Mouse (Mus musculus): ENCODE measurements around the gene Gm20388.
A peak's percentile ranks its signal among the peaks of the same experiment; 100 is the strongest.

Gm20388 gene

GRCm38 (mm10) chr8:121164017-121164469, 1253.4 kb downstream of the Gm20388 start:
- no peak for DNase-seq (ENCODE audit: low spot score)

- no peak for DNase-seq (ENCODE audit: low spot score)
These were observed 1257.4 kb downstream of the Gm20388 start for GRCm38 (mm10) chr8:121168033-121168432.

GRCm38 (mm10) chr8:121170116-121170515, 1259.5 kb downstream of the Gm20388 start:
- DNase-seq (ENCODE audit: low spot score): no peak

GRCm38 (mm10) chr8:121170626-121171552, 1260.2 kb downstream of the Gm20388 start:
- no peak for DNase-seq (ENCODE audit: low spot score)

- no peak for DNase-seq (ENCODE audit: low spot score)
These were observed 1261.9 kb downstream of the Gm20388 start for GRCm38 (mm10) chr8:121172567-121172966.

- DNase-seq (ENCODE audit: low spot score): no peak
These were observed 1263.5 kb downstream of the Gm20388 start for GRCm38 (mm10) chr8:121174178-121174577.

GRCm38 (mm10) chr8:121174721-121175539, 1264.3 kb downstream of the Gm20388 start:
- no peak for DNase-seq (ENCODE audit: low spot score)

GRCm38 (mm10) chr8:121175540-121176090, 1265.0 kb downstream of the Gm20388 start:
- no peak for DNase-seq (ENCODE audit: low spot score)

- no peak for DNase-seq (ENCODE audit: low spot score)
These were observed 1265.7 kb downstream of the Gm20388 start for GRCm38 (mm10) chr8:121176291-121176690.

GRCm38 (mm10) chr8:121180474-121181284, 1270.0 kb downstream of the Gm20388 start:
- peak; percentile 46 for DNase-seq (ENCODE audit: low spot score)

GRCm38 (mm10) chr8:121181285-121181884, 1270.7 kb downstream of the Gm20388 start:
- DNase-seq (ENCODE audit: low spot score): no peak

- no peak for DNase-seq (ENCODE audit: low spot score)
These were observed 1277.1 kb downstream of the Gm20388 start for GRCm38 (mm10) chr8:121187491-121188364.

- no peak for DNase-seq (ENCODE audit: low spot score)
These were observed 1278.4 kb downstream of the Gm20388 start for GRCm38 (mm10) chr8:121188994-121189393.

GRCm38 (mm10) chr8:121192451-121192850, 1281.8 kb downstream of the Gm20388 start:
- no peak for DNase-seq (ENCODE audit: low spot score)

- no peak for DNase-seq (ENCODE audit: low spot score)
These were observed 1285.3 kb downstream of the Gm20388 start for GRCm38 (mm10) chr8:121195970-121196369.

- no peak for DNase-seq (ENCODE audit: low spot score)
These were observed 1286.4 kb downstream of the Gm20388 start for GRCm38 (mm10) chr8:121196726-121197668.

- no peak for DNase-seq (ENCODE audit: low spot score)
These were observed 1289.4 kb downstream of the Gm20388 start for GRCm38 (mm10) chr8:121200069-121200468.

GRCm38 (mm10) chr8:121200979-121201378, 1290.3 kb downstream of the Gm20388 start:
- DNase-seq (ENCODE audit: low spot score): no peak

GRCm38 (mm10) chr8:121201651-121202050, 1291.0 kb downstream of the Gm20388 start:
- DNase-seq (ENCODE audit: low spot score): no peak

All from retina, embryonic 14.5 days (tissue).